Mouse (Mus musculus) forebrain, embryonic 11.5 days (tissue): ENCODE measurements around the gene Cdh5. TPM values are rescaled to one million over a fixed set of nuclear protein-coding genes. Genes with fewer than 3 reads are reported as not detected.
"Not testable (repeated sequence)": the region's sequence is repeated elsewhere in the genome, so short reads cannot be mapped to it uniquely, and the experiment has no call there.

Experiments
- ATAC-seq: fragments of 200-750 bp; cut with Nextera tagmentation; replicated peaks from 2 replicates; pipeline ENCODE4 v1.8.0; 2017; ENCODE audit warnings: moderate TSS enrichment; ENCODE audit not compliant: low FRiP score
- DNase-seq: peaks from one replicate; pipeline ENCODE4 v3.0.0-alpha.2; 2017; ENCODE audit warnings: low spot score
- H3K27ac ChIP-seq: fragments of 300-500 bp; sonication (generic); 2 replicates; pipeline ENCODE4 v1.5.1; 2014; ENCODE audit warnings: low read depth, low read length
- H3K27me3 ChIP-seq: fragments of 300-500 bp; sonication (generic); 2 replicates; pipeline ENCODE4 v1.6.1; 2014; ENCODE audit warnings: mild to moderate bottlenecking, low read length, mixed read lengths; ENCODE audit not compliant: control insufficient read depth, insufficient read depth
- H3K36me3 ChIP-seq: fragments of 300-500 bp; sonication (generic); 2 replicates; pipeline ENCODE4 v1.6.1; 2014; ENCODE audit warnings: mild to moderate bottlenecking, low read length, moderate library complexity, mixed read lengths; ENCODE audit not compliant: control insufficient read depth, insufficient read depth
- H3K4me1 ChIP-seq: fragments of 300-500 bp; sonication (generic); replicated peaks from 2 replicates; pipeline ENCODE4 v1.6.1; 2014; ENCODE audit warnings: low read length, mixed read lengths; ENCODE audit not compliant: control insufficient read depth, insufficient read depth
- H3K4me2 ChIP-seq: fragments of 300-500 bp; sonication (generic); 2 replicates; pipeline ENCODE4 v1.6.1; 2014; ENCODE audit warnings: low read depth, mild to moderate bottlenecking, low read length, moderate library complexity, mixed read lengths; ENCODE audit not compliant: severe bottlenecking
- H3K4me3 ChIP-seq: fragments of 300-500 bp; sonication (generic); 2 replicates; pipeline ENCODE4 v1.5.1; 2014; ENCODE audit warnings: low read depth, low read length
- H3K9ac ChIP-seq: fragments of 300-500 bp; sonication (generic); 2 replicates; pipeline ENCODE4 v1.6.1; 2014; ENCODE audit warnings: low read length
- H3K9me3 ChIP-seq: fragments of 300-500 bp; sonication (generic); 2 replicates; pipeline ENCODE4 v1.6.1; 2016; ENCODE audit warnings: low read length, mixed read lengths; ENCODE audit not compliant: control insufficient read depth
- WGBS: fragments of 180-500 bp; shearing (Covaris S2); extraction: QIAGEN DNeasy Blood & Tissue Kit; methylation state at CpG from one replicate; pipeline ENCODE4 v1.1.7; 2014; 5-methylcytosine and 5-hydroxymethylcytosine counted together
- polyA plus RNA-seq: library from polyadenylated mRNA; unstranded; fragments of >200 nt; fragmentation: Nextera tagmentation; extraction: Ambion mirVana; gene quantifications from 2 replicates; pipeline ENCODE4 v1.2.1, GENCODE M21; 2014

Cdh5 gene
- polyA plus RNA-seq, 1 experiment from 2014 or later = 13.2 TPM

- H3K36me3 ChIP-seq = no peaks in the 10 kb centered on the region
- H3K4me3 ChIP-seq = no peak overlapping the region
- DNase-seq = no peak
- no peaks in the 10 kb centered on the region for H3K27me3 ChIP-seq
- H3K9ac ChIP-seq = no peak overlapping the region
- ATAC-seq = no peak
- no peaks in the 10 kb centered on the region for H3K9me3 ChIP-seq
- no peak overlapping the region for H3K27ac ChIP-seq
- 82% methylated on average over 15 of the region's 15 CpGs for WGBS
- H3K4me1 ChIP-seq = no peaks in the 10 kb centered on the region
- H3K4me2 ChIP-seq = no peak overlapping the region
Observed at GRCm38 (mm10) chr8:104068421-104069035, 32.9 kb upstream of the Cdh5 start.

- H3K4me3 ChIP-seq, H3K9ac ChIP-seq, H3K36me3 ChIP-seq, H3K27me3 ChIP-seq, DNase-seq, H3K4me1 ChIP-seq, H3K9me3 ChIP-seq, H3K27ac ChIP-seq, H3K4me2 ChIP-seq, ATAC-seq: not testable (repeated sequence)
- WGBS = 83% methylated on average over 7 of the region's 9 CpGs
Observed at GRCm38 (mm10) chr8:104070201-104070865, 31.1 kb upstream of the Cdh5 start.

- H3K9ac ChIP-seq = no peak overlapping the region
- 92% methylated on average over 10 of the region's 10 CpGs for WGBS
- no peak for ATAC-seq
- H3K4me3 ChIP-seq = no peak overlapping the region
- no peak overlapping the region for H3K27ac ChIP-seq
- no peak for DNase-seq
- no peak overlapping the region for H3K4me2 ChIP-seq
- no peaks in the 10 kb centered on the region for H3K9me3 ChIP-seq
- no peaks in the 10 kb centered on the region for H3K36me3 ChIP-seq
- H3K4me1 ChIP-seq = no peaks in the 10 kb centered on the region
- no peaks in the 10 kb centered on the region for H3K27me3 ChIP-seq
Observed at GRCm38 (mm10) chr8:104070949-104071348, 30.5 kb upstream of the Cdh5 start.

DNA sequence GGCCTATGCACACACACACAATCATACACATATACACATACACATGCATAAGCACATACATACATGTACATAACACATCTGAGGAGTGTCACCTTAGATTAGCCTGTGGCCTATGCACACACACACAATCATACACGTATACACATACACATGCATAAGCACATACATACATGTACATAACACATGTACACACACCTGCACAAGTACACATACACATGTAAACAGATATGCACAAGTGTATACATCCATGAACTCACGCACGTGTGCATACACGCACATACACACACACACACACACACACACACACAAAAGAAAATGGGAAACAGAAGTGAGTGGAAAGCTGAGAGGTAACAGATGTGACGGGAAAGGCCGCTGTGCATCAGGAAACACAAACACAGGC is 26.3 kb upstream of the Cdh5 start:
- no peaks in the 10 kb centered on the region for H3K36me3 ChIP-seq
- H3K27me3 ChIP-seq = no peaks in the 10 kb centered on the region
- no peak overlapping the region for H3K4me2 ChIP-seq
- no peak for ATAC-seq
- H3K4me1 ChIP-seq = no peaks in the 10 kb centered on the region
- 79% methylated on average over 6 of the region's 6 CpGs for WGBS
- DNase-seq = no peak
- no peaks in the 10 kb centered on the region for H3K9me3 ChIP-seq
- H3K27ac ChIP-seq = no peak overlapping the region
- no peak overlapping the region for H3K9ac ChIP-seq
- H3K4me3 ChIP-seq = no peak overlapping the region

GRCm38 (mm10) chr8:104076541-104077412 is 24.6 kb upstream of the Cdh5 start:
- H3K9me3 ChIP-seq = no peaks in the 10 kb centered on the region
- ATAC-seq (0 out of 2 replicates have a peak, but pooled peaks have one; percentile 56), DNase-seq (no peak)
- H3K27ac ChIP-seq = no peak overlapping the region
- no peak overlapping the region for H3K4me2 ChIP-seq
- H3K4me3 ChIP-seq = no peak overlapping the region
- H3K4me1 ChIP-seq = no peaks in the 10 kb centered on the region
- 35% methylated on average over 8 of the region's 8 CpGs for WGBS
- no peaks in the 10 kb centered on the region for H3K36me3 ChIP-seq
- no peak overlapping the region for H3K9ac ChIP-seq
- H3K27me3 ChIP-seq = no peaks in the 10 kb centered on the region

DNA sequence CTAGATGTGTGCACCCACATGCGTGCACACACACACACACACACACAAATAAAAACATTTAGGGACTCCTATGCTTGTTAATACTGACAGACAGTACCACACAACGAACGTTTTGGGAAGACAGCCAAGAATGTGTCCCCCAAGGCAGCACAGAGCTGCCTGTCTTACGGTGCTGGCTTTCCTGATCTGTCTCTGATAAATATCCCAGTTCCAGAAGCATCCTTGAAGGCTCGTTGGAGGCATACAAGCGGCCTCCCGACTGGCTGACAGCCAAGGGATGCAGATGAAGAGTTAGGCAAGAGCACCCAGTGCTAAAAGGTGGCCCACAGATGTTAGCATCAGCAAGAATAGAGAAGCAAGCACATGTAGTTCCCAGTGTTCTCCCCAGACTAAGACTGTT is 23.3 kb upstream of the Cdh5 start:
- WGBS = 80% methylated on average over 7 of the region's 7 CpGs
- no peak for ATAC-seq
- no peak overlapping the region for H3K4me3 ChIP-seq
- H3K27me3 ChIP-seq = no peaks in the 10 kb centered on the region
- H3K4me1 ChIP-seq = no peaks in the 10 kb centered on the region
- no peak for DNase-seq
- H3K4me2 ChIP-seq = no peak overlapping the region
- no peak overlapping the region for H3K9ac ChIP-seq
- H3K27ac ChIP-seq = no peak overlapping the region
- no peaks in the 10 kb centered on the region for H3K36me3 ChIP-seq
- no peaks in the 10 kb centered on the region for H3K9me3 ChIP-seq

DNA sequence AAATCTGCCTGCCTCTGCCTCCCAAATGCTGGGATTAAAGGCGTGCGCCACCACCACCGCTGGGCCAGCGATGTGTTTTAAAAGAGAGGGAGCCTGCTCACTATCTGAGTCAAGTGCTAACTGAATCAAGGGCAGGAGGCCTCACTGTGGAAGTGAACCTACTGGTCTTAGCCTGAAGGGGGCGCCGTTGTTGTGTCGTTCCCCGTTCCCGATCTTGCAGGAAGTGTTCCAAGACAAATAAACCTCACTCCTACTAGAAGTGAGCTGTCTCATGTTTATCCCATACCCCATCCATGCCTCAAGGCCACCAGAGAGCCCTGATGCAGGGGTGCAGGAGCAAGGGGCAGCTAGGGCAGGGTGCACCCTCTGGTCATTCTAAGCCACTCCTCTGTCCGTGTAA is 16.1 kb upstream of the Cdh5 start:
- H3K27ac ChIP-seq = no peak overlapping the region
- no peaks in the 10 kb centered on the region for H3K27me3 ChIP-seq
- no peaks in the 10 kb centered on the region for H3K9me3 ChIP-seq
- ATAC-seq (no peak), DNase-seq (no peak)
- H3K9ac ChIP-seq = no peak overlapping the region
- no peak overlapping the region for H3K4me2 ChIP-seq
- no peak overlapping the region for H3K4me3 ChIP-seq
- no peaks in the 10 kb centered on the region for H3K36me3 ChIP-seq
- no peaks in the 10 kb centered on the region for H3K4me1 ChIP-seq
- 82% methylated on average over 10 of the region's 10 CpGs for WGBS

DNA sequence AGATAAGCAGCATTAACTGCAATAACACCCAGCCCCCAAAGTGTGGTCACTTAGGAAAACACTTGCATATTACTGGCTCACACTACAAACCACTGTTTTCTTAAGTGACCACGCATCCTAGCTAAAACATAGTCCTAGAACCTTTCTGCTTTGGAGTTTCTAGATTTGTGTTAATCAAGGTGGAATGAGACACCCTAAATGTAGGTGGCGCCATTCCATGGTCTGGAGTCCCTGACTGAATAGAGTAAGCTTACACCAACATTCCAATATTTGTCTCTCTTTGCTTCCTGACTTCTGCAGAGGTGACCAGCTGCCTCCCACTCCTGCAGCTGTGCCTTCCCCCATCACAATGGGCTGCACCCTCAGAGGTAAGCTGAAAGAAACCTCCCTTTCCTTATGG is 14.8 kb upstream of the Cdh5 start:
- 73% methylated on average over 2 of the region's 2 CpGs for WGBS
- ATAC-seq = no peak
- no peak overlapping the region for H3K4me2 ChIP-seq
- DNase-seq = no peak
- no peak overlapping the region for H3K4me3 ChIP-seq
- no peaks in the 10 kb centered on the region for H3K27me3 ChIP-seq
- no peaks in the 10 kb centered on the region for H3K9me3 ChIP-seq
- H3K9ac ChIP-seq = no peak overlapping the region
- no peak overlapping the region for H3K27ac ChIP-seq
- no peaks in the 10 kb centered on the region for H3K4me1 ChIP-seq
- H3K36me3 ChIP-seq = no peaks in the 10 kb centered on the region
